Mouse (Mus musculus): ENCODE measurements around the gene Stap1.

DNA sequence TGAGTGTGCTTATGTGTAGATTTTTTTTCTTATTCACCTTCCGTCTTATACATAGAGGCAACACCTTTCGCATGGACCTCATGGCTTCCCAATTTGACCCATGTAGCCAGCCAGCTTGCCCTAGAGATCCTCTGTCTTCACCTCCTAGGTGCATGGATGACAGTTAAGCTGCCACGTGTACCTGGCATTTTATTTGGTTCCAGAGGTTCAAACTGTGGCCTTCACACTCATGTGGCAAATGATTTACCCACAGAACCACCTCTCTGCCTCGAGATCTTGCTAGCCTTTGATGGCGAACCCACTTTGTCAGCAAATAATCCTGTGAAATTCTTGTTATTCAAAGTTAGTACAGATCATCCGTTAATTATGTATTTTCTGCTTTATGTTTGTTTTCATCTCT, 12.4 kb downstream of the Stap1 start:
- TF ChIP-seq CTCF (IDR thresholded peaks at IDR 0.05; ENCODE audit: extremely low read depth, insufficient read depth, low read length) (no peak), POLR2A (IDR thresholded peaks at IDR 0.05; ENCODE audit: extremely low read depth, insufficient read depth, low read length) (no peak)
